Mouse (Mus musculus) neural tube, embryonic 15.5 days (tissue): Measurements from ENCODE around the gene Map3k9. TPM values are rescaled to one million over a fixed set of nuclear protein-coding genes. Genes with fewer than 3 reads are reported as not detected.
A peak's percentile ranks its signal among the peaks of the same experiment; 100 is the strongest.

ENCODE experiments used
- ATAC-seq: fragments of 200-750 bp; cut with Nextera tagmentation; 2 replicates; pipeline ENCODE4 v1.8.0; 2017; ENCODE audit warnings: mild to moderate bottlenecking, moderate TSS enrichment, moderate library complexity; ENCODE audit not compliant: low FRiP score
- H3K27ac ChIP-seq: fragments of 300-500 bp; sonication (generic); replicated peaks from 2 replicates; pipeline ENCODE4 v1.5.1; 2015; ENCODE audit warnings: mild to moderate bottlenecking, inconsistent platforms
- H3K27me3 ChIP-seq: fragments of 300-500 bp; sonication (generic); replicated peaks from 2 replicates; pipeline ENCODE4 v1.6.1; 2015; ENCODE audit warnings: inconsistent platforms
- H3K36me3 ChIP-seq: fragments of 300-500 bp; sonication (generic); 2 replicates; pipeline ENCODE4 v1.6.1; 2015; ENCODE audit warnings: inconsistent platforms
- H3K4me1 ChIP-seq: fragments of 300-500 bp; sonication (generic); 2 replicates; pipeline ENCODE4 v1.6.1; 2015; ENCODE audit warnings: inconsistent platforms
- H3K4me2 ChIP-seq: fragments of 300-500 bp; sonication (generic); 2 replicates; pipeline ENCODE4 v1.6.1; 2015; ENCODE audit warnings: inconsistent platforms, mild to moderate bottlenecking, moderate library complexity
- H3K4me3 ChIP-seq: fragments of 300-500 bp; sonication (generic); replicated peaks from 2 replicates; pipeline ENCODE4 v1.5.1; 2015; ENCODE audit warnings: mild to moderate bottlenecking, inconsistent platforms
- H3K9ac ChIP-seq: fragments of 300-500 bp; sonication (generic); replicated peaks from 2 replicates; pipeline ENCODE4 v1.6.1; 2015; ENCODE audit warnings: mild to moderate bottlenecking, inconsistent platforms
- H3K9me3 ChIP-seq: fragments of 300-500 bp; sonication (generic); replicated peaks from 2 replicates; pipeline ENCODE4 v1.6.1; 2016; ENCODE audit warnings: inconsistent platforms
- WGBS: fragments of 180-500 bp; shearing (Covaris S2); methylation state at CpG from one replicate; pipeline ENCODE4 v1.1.7; 2015; ENCODE audit warnings: mixed read lengths; 5-methylcytosine and 5-hydroxymethylcytosine counted together
- polyA plus RNA-seq: library from polyadenylated mRNA; unstranded; fragments of >200 nt; fragmentation: Nextera tagmentation; extraction: Ambion mirVana; gene quantifications from 2 replicates; pipeline ENCODE4 v1.2.1, GENCODE M21; 2015

Map3k9 gene
- polyA plus RNA-seq, result 10.2 and 11.5 TPM in 2 replicates

GRCm38 (mm10) chr12:81781105-81781909 is at the start of gene Map3k9:
TSS of gene Map3k9 (minus strand) at chr12:81781175.
- Histone ChIP-seq H3K36me3 (no peaks in the 10 kb centered on the region), H3K27me3 (peaks cover 2% of the 10 kb centered on the region; the same call in 1 of the 2 replicates), H3K4me1 (peaks cover 27% of the 10 kb centered on the region), H3K9ac (peak within 1 kb of the TSS; percentile 77), H3K9me3 (no peaks in the 10 kb centered on the region), H3K27ac (peak within 1 kb of the TSS; percentile 87), H3K4me2 (peak within 1 kb of the TSS; percentile 69), H3K4me3 (peak within 1 kb of the TSS; percentile 67)
- 1% methylated on average over 41 of the region's 56 CpGs for WGBS
- peak; percentile 98 for ATAC-seq

- H3K27ac ChIP-seq, result no peak overlapping the region
- H3K9me3 ChIP-seq, result no peaks in the 10 kb centered on the region
- H3K4me3 ChIP-seq, result no peak overlapping the region
- no peak overlapping the region for H3K9ac ChIP-seq
- H3K4me1 ChIP-seq, result no peaks in the 10 kb centered on the region
- no peak overlapping the region for H3K4me2 ChIP-seq
- H3K27me3 ChIP-seq, result no peaks in the 10 kb centered on the region
- ATAC-seq, result no peak
- no peaks in the 10 kb centered on the region for H3K36me3 ChIP-seq
- 51% methylated on average over 2 of the region's 2 CpGs for WGBS
These were observed 47.4 kb upstream of the Map3k9 start for GRCm38 (mm10) chr12:81828355-81828754.

- 88% methylated on average over 4 of the region's 4 CpGs for WGBS
- H3K4me2 ChIP-seq, result no peak overlapping the region
- no peaks in the 10 kb centered on the region for H3K9me3 ChIP-seq
- H3K36me3 ChIP-seq, result no peaks in the 10 kb centered on the region
- H3K9ac ChIP-seq, result no peak overlapping the region
- H3K27me3 ChIP-seq, result no peaks in the 10 kb centered on the region
- no peaks in the 10 kb centered on the region for H3K4me1 ChIP-seq
- H3K4me3 ChIP-seq, result no peak overlapping the region
- ATAC-seq, result no peak
- H3K27ac ChIP-seq, result no peak overlapping the region
These were observed 42.0 kb upstream of the Map3k9 start for GRCm38 (mm10) chr12:81822778-81823480.

DNA sequence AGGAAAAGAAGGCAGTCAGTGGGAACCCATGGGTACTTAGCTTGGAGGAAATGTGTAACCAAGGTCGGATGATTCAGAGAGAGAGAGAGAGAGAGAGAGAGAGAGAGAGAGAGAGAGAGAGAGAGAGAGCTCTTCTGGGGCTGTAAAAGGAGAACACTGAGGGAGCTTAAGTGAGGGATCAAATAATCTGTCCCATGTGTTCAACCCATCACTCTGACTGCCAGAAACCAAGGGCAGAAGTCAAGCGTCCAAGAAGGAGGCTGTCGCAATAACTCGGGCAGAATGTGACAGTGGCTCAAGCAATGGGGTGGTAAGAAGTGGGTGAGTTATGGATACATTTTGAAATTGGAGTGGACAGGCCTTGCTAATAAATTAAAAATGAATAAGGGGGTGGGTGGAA is 41.2 kb upstream of the Map3k9 start:
- Histone ChIP-seq H3K27ac (no peak overlapping the region), H3K9me3 (no peaks in the 10 kb centered on the region), H3K27me3 (no peaks in the 10 kb centered on the region), H3K4me3 (no peak overlapping the region), H3K4me1 (peaks cover under 1% of the 10 kb centered on the region; the same call in 1 of the 2 replicates), H3K36me3 (no peaks in the 10 kb centered on the region), H3K4me2 (no peak overlapping the region), H3K9ac (no peak overlapping the region)
- ATAC-seq, result no peak
- WGBS, result 84% methylated on average over 4 of the region's 4 CpGs

DNA sequence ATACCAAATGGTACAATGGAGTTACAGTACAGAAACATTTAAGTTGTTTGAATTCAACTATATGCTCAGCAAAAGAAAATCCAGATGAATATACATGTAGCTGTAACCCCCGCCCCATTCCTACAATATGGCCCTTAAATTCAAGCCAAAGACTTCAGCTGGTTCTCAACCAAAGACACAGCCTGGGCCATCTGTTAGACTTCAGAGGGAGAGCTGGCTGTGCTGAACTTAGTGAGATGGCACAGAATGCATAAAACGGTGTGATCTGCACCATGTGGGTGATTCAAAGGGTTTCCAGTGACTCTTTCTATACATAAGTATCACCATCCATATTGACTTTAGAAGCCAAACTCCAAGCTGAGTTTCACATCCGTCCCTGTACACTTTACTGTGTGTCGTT is 39.7 kb upstream of the Map3k9 start:
- Histone ChIP-seq H3K27ac (no peak overlapping the region), H3K4me2 (no peak overlapping the region), H3K36me3 (no peaks in the 10 kb centered on the region), H3K9ac (no peak overlapping the region), H3K4me3 (no peak overlapping the region), H3K27me3 (no peaks in the 10 kb centered on the region), H3K9me3 (no peaks in the 10 kb centered on the region), H3K4me1 (peaks cover 10% of the 10 kb centered on the region)
- 86% methylated on average over 4 of the region's 4 CpGs for WGBS
- ATAC-seq, result no peak

GRCm38 (mm10) chr12:81817126-81817505 is 36.1 kb upstream of the Map3k9 start:
- peaks cover 10% of the 10 kb centered on the region for H3K4me1 ChIP-seq
- H3K4me3 ChIP-seq, result 0 out of 2 replicates have a peak overlapping the region, but pooled peaks have one; percentile 1
- no peaks in the 10 kb centered on the region for H3K36me3 ChIP-seq
- no peaks in the 10 kb centered on the region for H3K27me3 ChIP-seq
- WGBS, result 47% methylated on average over 6 of the region's 6 CpGs
- peak overlapping the region; percentile 44 for H3K4me2 ChIP-seq
- peak; percentile 74; the same call in 1 of the 2 replicates for ATAC-seq
- no peaks in the 10 kb centered on the region for H3K9me3 ChIP-seq
- H3K27ac ChIP-seq, result peak overlapping the region; percentile 49
- no peak overlapping the region for H3K9ac ChIP-seq

GRCm38 (mm10) chr12:81816330-81817125 is 35.6 kb upstream of the Map3k9 start:
- WGBS, result 20% methylated on average over 10 of the region's 10 CpGs
- ATAC-seq, result no peak; the same call in 1 of the 2 replicates
- H3K4me3 ChIP-seq, result 0 out of 2 replicates have a peak overlapping the region, but pooled peaks have one; percentile 1
- no peaks in the 10 kb centered on the region for H3K36me3 ChIP-seq
- H3K27ac ChIP-seq, result peak overlapping the region; percentile 49
- H3K4me2 ChIP-seq, result peak overlapping the region; percentile 44
- peaks cover 10% of the 10 kb centered on the region for H3K4me1 ChIP-seq
- H3K9me3 ChIP-seq, result no peaks in the 10 kb centered on the region
- no peaks in the 10 kb centered on the region for H3K27me3 ChIP-seq
- no peak overlapping the region for H3K9ac ChIP-seq

GRCm38 (mm10) chr12:81814742-81815141 is 33.8 kb upstream of the Map3k9 start:
- H3K4me1 ChIP-seq, result peaks cover 14% of the 10 kb centered on the region
- no peaks in the 10 kb centered on the region for H3K27me3 ChIP-seq
- WGBS, result 96% methylated on average over 5 of the region's 5 CpGs
- no peak for ATAC-seq
- no peak overlapping the region for H3K9ac ChIP-seq
- H3K9me3 ChIP-seq, result no peaks in the 10 kb centered on the region
- no peak overlapping the region for H3K27ac ChIP-seq
- H3K4me2 ChIP-seq, result no peak overlapping the region
- no peaks in the 10 kb centered on the region for H3K36me3 ChIP-seq
- no peak overlapping the region for H3K4me3 ChIP-seq

DNA sequence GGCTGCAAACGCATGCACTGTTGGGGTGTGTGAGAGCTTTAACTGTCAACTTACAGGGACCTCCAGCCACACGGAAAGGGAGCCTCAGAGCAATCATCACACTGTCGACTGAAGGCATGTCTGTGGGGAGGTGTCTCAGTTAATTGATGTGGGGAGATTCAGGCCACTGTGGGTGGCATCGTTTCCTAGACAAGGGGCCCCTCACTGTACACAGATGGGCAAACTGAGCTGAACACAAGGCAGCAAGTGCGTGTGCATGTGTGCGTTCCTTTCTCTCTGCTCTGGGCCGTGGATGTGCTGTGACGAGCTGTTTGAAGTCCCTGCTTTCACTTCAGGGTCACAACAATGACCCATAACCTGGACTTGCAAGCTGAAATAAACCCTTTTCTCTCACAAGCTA is 29.4 kb upstream of the Map3k9 start:
- Histone ChIP-seq H3K4me3 (no peak overlapping the region), H3K4me2 (no peak overlapping the region), H3K27me3 (no peaks in the 10 kb centered on the region), H3K27ac (no peak overlapping the region), H3K36me3 (no peaks in the 10 kb centered on the region), H3K4me1 (peaks cover 23% of the 10 kb centered on the region), H3K9ac (no peak overlapping the region), H3K9me3 (no peaks in the 10 kb centered on the region)
- WGBS, result 29% methylated on average over 8 of the region's 8 CpGs
- no peak for ATAC-seq

DNA sequence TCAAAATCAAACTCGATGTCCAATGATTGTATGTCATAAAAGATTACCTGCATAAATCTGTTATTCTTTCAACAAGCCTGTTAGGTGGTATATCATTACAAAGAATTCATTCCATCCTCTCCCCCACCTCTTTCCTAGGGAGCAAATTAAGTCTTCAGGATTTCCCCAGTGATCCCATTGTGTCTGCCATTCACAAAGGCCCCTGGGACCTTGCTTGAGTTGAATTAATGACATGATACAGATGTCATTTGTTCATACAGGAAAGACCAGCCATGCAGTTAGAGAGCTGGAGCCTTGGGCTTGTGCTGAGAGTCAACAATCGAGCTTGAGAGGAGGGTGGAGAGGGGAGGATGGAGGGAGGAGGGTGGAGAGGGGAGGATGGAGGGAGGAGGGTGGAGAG is 27.6 kb upstream of the Map3k9 start:
- peaks cover 23% of the 10 kb centered on the region for H3K4me1 ChIP-seq
- H3K36me3 ChIP-seq, result no peaks in the 10 kb centered on the region
- no peaks in the 10 kb centered on the region for H3K27me3 ChIP-seq
- H3K27ac ChIP-seq, result no peak overlapping the region
- 47% methylated on average over 2 of the region's 2 CpGs for WGBS
- ATAC-seq, result no peak
- H3K9ac ChIP-seq, result no peak overlapping the region
- H3K4me2 ChIP-seq, result no peak overlapping the region
- H3K9me3 ChIP-seq, result no peaks in the 10 kb centered on the region
- H3K4me3 ChIP-seq, result no peak overlapping the region

DNA sequence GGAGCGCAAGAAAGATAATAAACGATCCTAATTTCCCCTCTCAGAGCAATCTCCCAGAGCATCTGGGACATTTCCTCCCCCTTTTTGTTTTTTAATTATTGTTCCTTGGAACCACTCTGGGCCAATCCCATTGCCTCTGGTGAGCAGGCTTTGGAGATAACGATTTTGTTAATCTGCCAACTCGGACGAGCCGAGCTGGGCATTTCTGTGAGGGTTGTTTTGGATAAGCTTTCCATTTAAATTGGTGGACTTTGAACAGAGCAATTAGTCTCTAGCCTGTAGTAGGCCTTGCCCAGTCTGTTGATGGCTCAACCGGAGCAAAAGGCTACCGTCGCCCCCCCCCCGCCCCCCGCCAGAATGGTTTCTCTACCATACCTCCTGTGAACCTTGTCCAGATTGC is 27.0 kb upstream of the Map3k9 start:
- peak overlapping the region; percentile 60 for H3K4me2 ChIP-seq
- H3K27ac ChIP-seq, result no peak overlapping the region
- H3K36me3 ChIP-seq, result no peaks in the 10 kb centered on the region
- no peak overlapping the region for H3K9ac ChIP-seq
- H3K9me3 ChIP-seq, result no peaks in the 10 kb centered on the region
- no peaks in the 10 kb centered on the region for H3K27me3 ChIP-seq
- ATAC-seq, result 0 out of 2 replicates have a peak, but pooled peaks have one; percentile 26
- no peak overlapping the region for H3K4me3 ChIP-seq
- peaks cover 23% of the 10 kb centered on the region for H3K4me1 ChIP-seq
- 25% methylated on average over 11 of the region's 11 CpGs for WGBS
